In the genomic region with DNA sequence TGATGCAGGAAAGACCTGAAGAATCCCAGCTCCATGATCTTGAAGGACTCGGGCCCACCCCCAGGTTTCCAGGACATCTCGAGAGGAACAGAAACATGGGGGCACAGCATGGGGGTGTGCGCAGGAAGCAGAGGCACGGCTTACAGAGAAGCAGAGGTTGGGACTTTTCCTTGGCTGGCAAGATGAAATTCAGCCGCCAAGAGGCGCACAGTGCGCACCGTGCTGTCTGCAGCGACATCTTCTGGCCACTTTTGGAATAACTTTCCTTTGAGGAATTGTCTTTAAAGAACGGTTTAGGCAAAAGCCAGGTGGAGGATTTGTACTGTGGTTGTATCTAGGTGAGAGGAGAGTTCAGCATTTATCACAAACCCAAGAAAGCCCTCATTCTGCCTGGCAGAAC, we compare ENCODE assay signal across 8 mouse cellular contexts. TPM values are rescaled to one million over a fixed set of nuclear protein-coding genes. Genes with fewer than 3 reads are reported as not detected.
DNase-seq lines count a peak whose midpoint lies in the region; ATAC-seq and TF ChIP-seq lines count a peak whose summit lies in the region.

No protein-coding gene starts in this region.

- H3K9me3 ChIP-seq in ES-Bruce4 (replicated peaks; ENCODE audit: control insufficient read depth, insufficient read depth, low read length, poor library complexity, severe bottlenecking): no peaks in the 10 kb centered on the region
- no peaks in the 10 kb centered on the region for H3K9me3 ChIP-seq in heart, postnatal 0 days (replicated peaks; ENCODE audit: control insufficient read depth, low read length)
- no peaks in the 10 kb centered on the region for H3K9me3 ChIP-seq in liver, embryonic 16.5 days (replicated peaks; ENCODE audit: control insufficient read depth, low read length)
- H3K9me3 ChIP-seq in neural tube, embryonic 13.5 days: no peaks in the 10 kb centered on the region

- H3K4me3 ChIP-seq in ES-Bruce4 (ENCODE audit: low read depth, low read length): no peak overlapping the region
- H3K4me3 ChIP-seq in brown adipose tissue, adult 24 weeks (ENCODE audit: insufficient read depth, low read depth, low read length): peak overlapping the region; percentile 35; the same call in 1 of the 2 replicates
- H3K4me3 ChIP-seq in heart, postnatal 0 days (ENCODE audit: low read depth, low read length): no peak overlapping the region
- no peak overlapping the region for H3K4me3 ChIP-seq in liver, embryonic 16.5 days (ENCODE audit: low read depth, low read length)
- no peak overlapping the region for H3K4me3 ChIP-seq in neural tube, embryonic 13.5 days
- peak overlapping the region; percentile 37 for H3K4me3 ChIP-seq in testis, adult 2 months (ENCODE audit: control insufficient read depth, low read depth, low read length)

- under 1% methylated on average over 10 of the region's 10 CpGs for WGBS in heart, postnatal 0 days
- 2% methylated on average over 10 of the region's 10 CpGs for WGBS in liver, embryonic 16.5 days (ENCODE audit: insufficient replicate concordance)
- under 1% methylated on average over 10 of the region's 10 CpGs for WGBS in neural tube, embryonic 13.5 days

- H3K27me3 ChIP-seq in ES-Bruce4 (ENCODE audit: control insufficient read depth, insufficient read depth, low read length, poor library complexity, severe bottlenecking): no peaks in the 10 kb centered on the region
- H3K27me3 ChIP-seq in heart, postnatal 0 days (ENCODE audit: control insufficient read depth, insufficient read depth, low read length): no peaks in the 10 kb centered on the region
- H3K27me3 ChIP-seq in liver, embryonic 16.5 days (ENCODE audit: control insufficient read depth, insufficient read depth, low read depth, low read length): peaks cover 45% of the 10 kb centered on the region
- peaks cover 20% of the 10 kb centered on the region for H3K27me3 ChIP-seq in neural tube, embryonic 13.5 days
- no peaks in the 10 kb centered on the region for H3K27me3 ChIP-seq in testis, adult 2 months (ENCODE audit: control insufficient read depth, insufficient read depth, low read length)

- H3K27ac ChIP-seq in ES-Bruce4 (ENCODE audit: insufficient read depth, low read length): no peak overlapping the region
- no peak overlapping the region for H3K27ac ChIP-seq in brown adipose tissue, adult 24 weeks (replicated peaks; ENCODE audit: low read depth, low read length)
- 0 out of 2 replicates have a peak overlapping the region, but pooled peaks have one; percentile 36 for H3K27ac ChIP-seq in heart, postnatal 0 days (ENCODE audit: low read depth)
- H3K27ac ChIP-seq in liver, embryonic 16.5 days (ENCODE audit: low read length): no peak overlapping the region
- no peak overlapping the region for H3K27ac ChIP-seq in neural tube, embryonic 13.5 days (replicated peaks)
- H3K27ac ChIP-seq in testis, adult 2 months (ENCODE audit: control insufficient read depth, insufficient read depth, low read depth, low read length): peak overlapping the region; percentile 34; the same call in 1 of the 2 replicates

- TF ChIP-seq POLR2A in ES-Bruce4 (IDR thresholded peaks at IDR 0.05; ENCODE audit: insufficient read depth, low read length): no peak
- TF ChIP-seq POLR2A in testis, adult 2 months (IDR thresholded peaks at IDR 0.05; ENCODE audit: control insufficient read depth, low read depth, low read length): no peak

- H3K4me2 ChIP-seq in heart, postnatal 0 days (ENCODE audit: low read depth, low read length): peak overlapping the region; percentile 38
- no peak overlapping the region for H3K4me2 ChIP-seq in liver, embryonic 16.5 days (ENCODE audit: low read depth, low read length)
- H3K4me2 ChIP-seq in neural tube, embryonic 13.5 days: 0 out of 2 replicates have a peak overlapping the region, but pooled peaks have one; percentile 25

- H3K4me1 ChIP-seq in ES-Bruce4 (ENCODE audit: control insufficient read depth, insufficient read depth, low read length): peaks cover 16% of the 10 kb centered on the region
- no peaks in the 10 kb centered on the region; the same call in 1 of the 2 replicates for H3K4me1 ChIP-seq in brown adipose tissue, adult 24 weeks (ENCODE audit: control insufficient read depth, insufficient read depth, insufficient read length, low read length)
- no peaks in the 10 kb centered on the region; the same call in 1 of the 2 replicates for H3K4me1 ChIP-seq in heart, postnatal 0 days (ENCODE audit: control insufficient read depth, insufficient read depth)
- peaks cover 4% of the 10 kb centered on the region; the same call in 1 of the 2 replicates for H3K4me1 ChIP-seq in liver, embryonic 16.5 days (ENCODE audit: control insufficient read depth, low read depth, low read length)
- 0 out of 2 replicates have a peak, but pooled peaks cover 3% of the 10 kb centered on the region for H3K4me1 ChIP-seq in neural tube, embryonic 13.5 days (replicated peaks)
- H3K4me1 ChIP-seq in testis, adult 2 months (ENCODE audit: control insufficient read depth, insufficient read depth, low read length): peaks cover 6% of the 10 kb centered on the region

- no peak overlapping the region for H3K9ac ChIP-seq in ES-Bruce4 (ENCODE audit: low read depth, poor library complexity, severe bottlenecking)
- no peak overlapping the region for H3K9ac ChIP-seq in heart, postnatal 0 days (replicated peaks; ENCODE audit: low read depth, low read length)
- H3K9ac ChIP-seq in liver, embryonic 16.5 days (ENCODE audit: low read depth, low read length): no peak overlapping the region
- 0 out of 2 replicates have a peak overlapping the region, but pooled peaks have one; percentile 23 for H3K9ac ChIP-seq in neural tube, embryonic 13.5 days

- TF ChIP-seq EP300 in ES-Bruce4 (IDR thresholded peaks at IDR 0.05; ENCODE audit: insufficient read depth, low read depth, low read length): no peak
- TF ChIP-seq EP300 in heart, postnatal 0 days (IDR thresholded peaks at IDR 0.05; ENCODE audit: low read depth): 0 out of 2 replicates have a peak, but pooled peaks have one; percentile 18

- peak; percentile 98 for TF ChIP-seq CTCF in ES-Bruce4 (IDR thresholded peaks at IDR 0.05; ENCODE audit: low read depth, low read length)
- TF ChIP-seq CTCF in heart, postnatal 0 days (IDR thresholded peaks at IDR 0.05; ENCODE audit: low read depth): peak; percentile 97
- TF ChIP-seq CTCF in testis, adult 2 months (IDR thresholded peaks at IDR 0.05; ENCODE audit: control insufficient read depth, insufficient read depth, insufficient replicate concordance, low read depth, low read length): peak; percentile 95

- peak; percentile 71 for ATAC-seq in erythroid progenitor cell, adult 5-6 weeks (replicated peaks; ENCODE audit: low FRiP score, poor library complexity, severe bottlenecking)
- peak; percentile 85 for ATAC-seq in heart, postnatal 0 days (ENCODE audit: insufficient read depth, low read depth)
- peak; percentile 32; the same call in 1 of the 2 replicates for ATAC-seq in liver, embryonic 16.5 days (ENCODE audit: low read depth)
- ATAC-seq in neural tube, embryonic 13.5 days (ENCODE audit: low read depth): peak; percentile 78

- DNase-seq in heart, postnatal 0 days (ENCODE audit: low spot score): peak; percentile 72
- peak; percentile 76 to 88 for DNase-seq in kidney, postnatal 36 days

- H3K36me3 ChIP-seq in ES-Bruce4 (ENCODE audit: control insufficient read depth, insufficient read depth, low read length, poor library complexity, severe bottlenecking): no peaks in the 10 kb centered on the region
- H3K36me3 ChIP-seq in heart, postnatal 0 days (replicated peaks; ENCODE audit: control insufficient read depth, insufficient read depth, low read length): no peaks in the 10 kb centered on the region
- H3K36me3 ChIP-seq in liver, embryonic 16.5 days (ENCODE audit: control insufficient read depth, insufficient read depth): no peaks in the 10 kb centered on the region
- no peaks in the 10 kb centered on the region for H3K36me3 ChIP-seq in neural tube, embryonic 13.5 days
- no peaks in the 10 kb centered on the region for H3K36me3 ChIP-seq in testis, adult 2 months (ENCODE audit: control insufficient read depth, insufficient read depth, low read length)

RNA-seq across cellular contexts. Expression of a gene that starts 6.6 kb away (rescaled TPM):
- 40.9 and 45.3 TPM in 2 replicates for polyA plus RNA-seq in ES-Bruce4 (2011; ENCODE audit: insufficient read depth, insufficient read length, low read depth, missing spikeins)
- 29.4 and 35.2 TPM in 2 replicates for polyA plus RNA-seq in brown adipose tissue, adult 24 weeks (2012; ENCODE audit: insufficient read depth, insufficient read length, missing spikeins)
- 22.6 and 25.6 TPM in 2 replicates for total RNA-seq in erythroid progenitor cell, adult 5-6 weeks (2015; ENCODE audit: low replicate concordance)
- 12.5 and 16.0 TPM in 2 replicates for total RNA-seq in erythroid progenitor cell, adult 5-6 weeks (2017; ENCODE audit: low replicate concordance)
- total RNA-seq in heart, postnatal 0 days (2014; rRNA removed; ENCODE audit: low replicate concordance): 65.1 and 108 TPM in 2 replicates
- polyA plus RNA-seq in heart, postnatal 0 days (2015; fragmentation: Nextera tagmentation; extraction: Ambion mirVana): 67.1 and 72.4 TPM in 2 replicates
- polyA plus RNA-seq in liver, embryonic 16.5 days (2015; fragmentation: Nextera tagmentation; extraction: Ambion mirVana): 19.8 and 24.5 TPM in 2 replicates
- polyA plus RNA-seq in neural tube, embryonic 13.5 days (2015; fragmentation: Nextera tagmentation; extraction: Ambion mirVana): 51.4 and 53.3 TPM in 2 replicates
- polyA plus RNA-seq in testis, adult 2 months (2012; rRNA removed): 24.4 and 31.2 TPM in 2 replicates

Comparison
In these comparisons a context has a peak if more than half of its experiments do, and no peak if none do; other contexts are left out.
1. H3K27ac ChIP-seq: peak in heart, postnatal 0 days (single experiment) and testis, adult 2 months (single experiment); none in ES-Bruce4 (single experiment), brown adipose tissue, adult 24 weeks (single experiment), liver, embryonic 16.5 days (single experiment) and neural tube, embryonic 13.5 days (single experiment).
2. H3K4me3 ChIP-seq: peak in brown adipose tissue, adult 24 weeks (single experiment) and testis, adult 2 months (single experiment); none in ES-Bruce4 (single experiment), heart, postnatal 0 days (single experiment), liver, embryonic 16.5 days (single experiment) and neural tube, embryonic 13.5 days (single experiment).
3. ATAC-seq: peak in every context shown above with its lines; median percentile 85 in heart, postnatal 0 days; 78 in neural tube, embryonic 13.5 days; 71 in erythroid progenitor cell, adult 5-6 weeks; 32 in liver, embryonic 16.5 days.
4. Peak in every context shown above with its lines, with median percentiles within 50 percentile points of each other: CTCF ChIP-seq.